Mouse (Mus musculus) stomach, postnatal 0 days (tissue): ENCODE measurements around the gene Tcp1.

Experiments used
- CTCF ChIP-seq: IDR thresholded peaks from 2 replicates; pipeline ENCODE4 v1.5.1; 2016; ENCODE audit warnings: antibody characterized with exemption, low read depth, mild to moderate bottlenecking, moderate library complexity
- EP300 ChIP-seq: optimal IDR thresholded peaks from 2 replicates; pipeline ENCODE3; 2016; ENCODE audit warnings: antibody characterized with exemption

DNA sequence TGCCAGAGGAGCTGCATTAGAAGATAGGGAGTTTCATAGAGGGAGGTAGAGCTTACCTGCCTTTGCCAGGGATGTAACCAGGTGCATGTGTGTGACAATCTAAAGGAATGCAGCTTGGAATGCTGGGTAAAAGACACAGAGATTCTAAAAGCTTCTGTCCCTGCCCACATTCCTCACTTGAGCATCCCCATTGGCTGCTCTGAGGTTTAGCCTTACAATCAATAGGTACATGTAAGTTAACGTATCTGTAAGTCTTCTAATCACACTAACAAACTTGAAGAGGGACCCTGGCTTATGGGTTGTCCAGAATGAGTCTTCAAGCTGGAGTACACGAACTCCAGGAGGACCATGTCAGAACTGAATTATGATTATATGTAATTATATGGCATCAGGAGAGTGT lies 47.5 kb upstream of the Tcp1 start, which contains the start of gene Mas1:
- TF ChIP-seq CTCF (no peak), EP300 (no peak)
